Mouse (Mus musculus) intestine, postnatal 0 days (tissue): Measurements from ENCODE around the gene Ltc4s. TPM values are rescaled to one million over a fixed set of nuclear protein-coding genes. Genes with fewer than 3 reads are reported as not detected.

Source experiments
- ATAC-seq: fragments of 200-750 bp; cut with Nextera tagmentation; 2 replicates; pipeline ENCODE4 v1.8.0; 2017; ENCODE audit warnings: mild to moderate bottlenecking, moderate TSS enrichment, moderate library complexity
- H3K27ac ChIP-seq: fragments of 300-500 bp; sonication (generic); 2 replicates; pipeline ENCODE4 v1.5.1; 2014; ENCODE audit warnings: mild to moderate bottlenecking, low read depth, low read length, moderate library complexity
- H3K27me3 ChIP-seq: fragments of 300-500 bp; sonication (generic); replicated peaks from 2 replicates; pipeline ENCODE4 v1.6.1; 2014; ENCODE audit warnings: low read length, mixed read lengths; ENCODE audit not compliant: control insufficient read depth, insufficient read depth
- H3K36me3 ChIP-seq: fragments of 300-500 bp; sonication (generic); 2 replicates; pipeline ENCODE4 v1.6.1; 2014; ENCODE audit warnings: mild to moderate bottlenecking, moderate library complexity; ENCODE audit not compliant: control insufficient read depth, insufficient read depth
- H3K4me1 ChIP-seq: fragments of 300-500 bp; sonication (generic); replicated peaks from 2 replicates; pipeline ENCODE4 v1.6.1; 2014; ENCODE audit warnings: antibody characterized with exemption, low read length, mixed read lengths; ENCODE audit not compliant: control insufficient read depth, insufficient read depth
- H3K4me2 ChIP-seq: fragments of 300-500 bp; sonication (generic); replicated peaks from 2 replicates; pipeline ENCODE4 v1.6.1; 2014; ENCODE audit warnings: low read depth, mild to moderate bottlenecking, moderate library complexity
- H3K4me3 ChIP-seq: fragments of 300-500 bp; sonication (generic); 2 replicates; pipeline ENCODE4 v1.5.1; 2014; ENCODE audit warnings: low read depth, low read length
- H3K9ac ChIP-seq: fragments of 300-500 bp; sonication (generic); 2 replicates; pipeline ENCODE4 v1.6.1; 2014; ENCODE audit warnings: mild to moderate bottlenecking, low read depth, low read length
- H3K9me3 ChIP-seq: fragments of 300-500 bp; sonication (generic); 2 replicates; pipeline ENCODE4 v1.6.1; 2016; ENCODE audit warnings: mixed run types; ENCODE audit not compliant: control insufficient read depth
- CTCF ChIP-seq: sonication (generic); IDR thresholded peaks from 2 replicates; pipeline ENCODE4 v1.5.1; 2016; ENCODE audit warnings: low read depth, mild to moderate bottlenecking, control low read depth, antibody characterized with exemption, moderate library complexity
- WGBS: fragments of 180-500 bp; shearing (Covaris S2); extraction: QIAGEN DNeasy Blood & Tissue Kit; methylation state at CpG from one replicate; pipeline ENCODE4 v1.1.7; 2014; 5-methylcytosine and 5-hydroxymethylcytosine counted together
- polyA plus RNA-seq: library from polyadenylated mRNA; unstranded; fragments of >200 nt; fragmentation: Nextera tagmentation; extraction: Ambion mirVana; gene quantifications from 2 replicates; pipeline ENCODE4 v1.2.1, GENCODE M21; 2015

The Ltc4s gene
- polyA plus RNA-seq, 1 experiment from 2014 or later, result 39.5 TPM

DNA sequence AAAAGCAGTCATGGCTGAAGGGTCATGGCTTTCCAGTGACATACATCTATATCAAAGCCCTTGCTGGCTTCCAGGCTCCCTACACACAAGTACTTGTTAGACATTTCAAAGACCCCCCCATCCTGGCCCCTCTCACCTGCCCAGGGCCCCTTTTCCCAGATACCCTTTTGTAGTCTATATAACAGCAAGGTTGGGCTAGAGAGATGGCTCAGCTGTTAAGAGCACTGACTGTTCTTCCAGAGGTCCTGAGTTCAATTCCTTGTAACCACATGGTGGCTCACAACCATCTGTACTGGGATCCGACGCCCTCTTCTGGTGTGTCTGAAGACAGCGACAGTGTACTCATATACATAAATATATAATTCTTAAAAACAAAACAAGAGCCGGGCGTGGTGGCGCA is 23.8 kb downstream of the Ltc4s start:
- H3K4me2 ChIP-seq, result no peak overlapping the region
- no peak for ATAC-seq
- H3K4me1 ChIP-seq, result peaks cover 10% of the 10 kb centered on the region; the same call in 1 of the 2 replicates
- no peak overlapping the region for H3K4me3 ChIP-seq
- TF ChIP-seq CTCF, result peak; percentile 20; the same call in 1 of the 2 replicates
- H3K27me3 ChIP-seq, result no peaks in the 10 kb centered on the region
- no peak overlapping the region for H3K27ac ChIP-seq
- H3K36me3 ChIP-seq, result no peaks in the 10 kb centered on the region
- no peaks in the 10 kb centered on the region for H3K9me3 ChIP-seq
- WGBS, result 89% methylated on average over 6 of the region's 6 CpGs
- H3K9ac ChIP-seq, result no peak overlapping the region

DNA sequence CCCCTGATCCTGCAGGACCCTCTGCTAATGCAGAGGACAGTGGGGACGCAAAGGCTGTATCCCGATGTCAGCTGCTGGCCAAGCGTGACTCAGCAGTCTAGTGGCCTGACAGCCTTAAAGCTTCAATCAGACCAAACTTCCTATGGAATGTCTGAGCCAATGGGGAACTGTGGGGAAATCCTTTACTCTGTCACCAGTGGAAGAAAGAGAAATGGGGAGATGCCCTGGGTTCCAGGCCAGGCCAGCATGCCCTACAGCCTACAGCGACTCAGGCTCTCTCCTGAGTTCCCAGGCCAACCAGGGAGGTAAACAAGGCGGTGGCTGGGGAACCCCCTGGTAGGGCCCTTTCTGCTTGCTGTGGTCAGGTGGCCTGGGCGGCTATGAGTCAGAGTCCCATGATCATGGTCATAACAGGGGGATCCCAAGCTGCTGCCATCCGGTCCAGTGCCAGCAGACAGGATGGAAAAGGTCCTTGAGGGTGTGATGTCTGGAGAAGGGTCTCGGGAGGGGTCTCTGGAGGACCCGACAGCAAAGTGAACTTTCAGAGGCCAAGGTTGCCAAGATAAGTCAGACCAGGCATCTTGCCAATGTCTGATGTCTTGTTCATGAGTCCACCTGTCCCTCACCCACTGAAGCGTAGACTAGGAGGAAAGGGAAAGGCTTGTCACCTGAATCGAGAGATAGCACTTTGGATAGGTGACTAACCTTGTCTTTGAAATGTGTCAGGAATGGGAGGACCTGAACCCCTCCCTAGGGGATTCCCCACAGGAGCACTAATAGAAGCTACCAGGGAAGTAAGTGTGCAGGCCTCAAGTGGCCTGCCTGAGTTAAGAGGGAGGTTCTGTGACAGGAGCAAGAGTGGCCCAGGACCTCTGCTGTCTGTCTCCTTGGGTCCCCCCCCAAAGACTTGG is 25.3 kb downstream of the Ltc4s start:
- 27% methylated on average over 11 of the region's 11 CpGs for WGBS
- H3K4me3 ChIP-seq, result no peak overlapping the region
- peak; percentile 76 for ATAC-seq
- H3K9me3 ChIP-seq, result no peaks in the 10 kb centered on the region
- TF ChIP-seq CTCF, result no peak
- H3K36me3 ChIP-seq, result peaks cover under 1% of the 10 kb centered on the region
- peaks cover 10% of the 10 kb centered on the region; the same call in 1 of the 2 replicates for H3K4me1 ChIP-seq
- no peak overlapping the region for H3K9ac ChIP-seq
- H3K27ac ChIP-seq, result peak overlapping the region; percentile 86
- H3K27me3 ChIP-seq, result no peaks in the 10 kb centered on the region
- H3K4me2 ChIP-seq, result peak overlapping the region; percentile 24; the same call in 1 of the 2 replicates

DNA sequence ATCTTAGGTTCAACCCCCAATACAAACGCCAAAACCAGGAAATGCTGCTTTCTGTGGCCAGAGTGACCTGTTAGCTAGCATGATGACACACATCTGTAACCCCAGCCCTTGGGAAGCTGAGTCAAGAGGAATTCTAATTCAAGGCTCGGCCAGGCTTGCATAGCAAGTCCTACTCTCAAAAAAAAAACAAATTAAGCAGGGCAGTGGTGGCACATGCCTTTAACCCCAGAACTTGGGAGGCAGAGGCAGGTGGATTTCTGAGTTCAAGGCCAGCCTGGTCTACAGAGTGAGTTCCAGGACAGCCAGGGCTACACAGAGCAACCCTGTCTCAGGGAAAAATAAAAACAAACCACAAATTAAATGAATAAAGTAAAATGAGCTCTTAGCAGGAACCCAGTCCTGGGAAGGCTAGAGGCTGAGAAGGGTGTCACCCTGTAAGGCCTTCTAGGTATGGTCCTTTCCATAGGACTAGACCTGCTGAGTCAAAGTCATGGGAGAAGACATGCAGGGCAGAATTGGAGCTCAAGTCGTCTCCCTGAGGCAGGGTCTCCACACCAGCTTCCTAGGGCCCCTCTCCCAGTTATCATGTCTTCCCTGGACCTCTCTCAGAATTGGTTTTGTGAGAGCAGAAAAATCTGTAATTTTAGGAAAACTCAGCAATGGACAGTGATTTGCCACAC is 26.2 kb downstream of the Ltc4s start:
- H3K36me3 ChIP-seq, result peaks cover 10% of the 10 kb centered on the region
- H3K4me2 ChIP-seq, result no peak overlapping the region
- no peak for TF ChIP-seq CTCF
- no peaks in the 10 kb centered on the region for H3K9me3 ChIP-seq
- ATAC-seq, result no peak
- H3K27ac ChIP-seq, result peak overlapping the region; percentile 86
- H3K4me3 ChIP-seq, result no peak overlapping the region
- no peak overlapping the region for H3K9ac ChIP-seq
- no peaks in the 10 kb centered on the region for H3K27me3 ChIP-seq
- 61% methylated on average over 3 of the region's 3 CpGs for WGBS
- peaks cover 3% of the 10 kb centered on the region; the same call in 1 of the 2 replicates for H3K4me1 ChIP-seq

DNA sequence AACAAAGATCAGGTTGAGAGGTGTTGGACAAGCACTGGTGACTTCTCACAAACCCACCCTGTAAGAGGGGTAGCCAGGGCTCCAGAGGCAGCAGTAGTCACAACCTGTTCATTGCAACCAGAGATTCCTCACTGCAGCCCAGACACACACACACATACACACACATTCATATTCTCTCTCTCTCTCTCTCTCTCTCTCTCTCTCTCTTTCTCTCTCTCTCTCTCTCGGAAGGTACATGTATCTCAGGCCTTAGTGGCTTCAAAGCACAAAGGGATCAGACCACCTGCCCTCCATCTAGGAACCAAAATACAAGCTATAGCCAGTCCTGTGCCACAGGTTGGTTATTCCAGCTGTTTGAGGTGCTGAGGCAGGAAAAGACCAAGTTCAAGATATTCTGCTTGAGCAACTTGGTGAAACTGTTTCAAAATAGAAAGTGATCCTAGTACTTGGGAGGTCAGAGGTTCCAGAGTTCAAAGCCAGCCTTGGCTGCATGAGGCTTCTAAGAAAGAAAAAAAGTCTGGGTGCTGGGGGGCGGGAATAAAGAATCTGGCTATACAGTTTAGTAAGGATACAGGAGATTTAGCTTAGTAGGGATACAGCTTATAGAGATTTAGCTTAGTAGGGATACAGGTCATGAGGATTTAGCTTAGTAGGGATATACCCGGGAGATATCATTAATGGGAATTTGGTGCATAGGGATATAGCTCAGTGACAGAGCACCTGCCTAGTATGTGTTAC is 26.9 kb downstream of the Ltc4s start:
- peak overlapping the region; percentile 97 for H3K4me3 ChIP-seq
- TF ChIP-seq CTCF, result no peak
- H3K27ac ChIP-seq, result peak overlapping the region; percentile 100
- H3K36me3 ChIP-seq, result peaks cover 17% of the 10 kb centered on the region
- peak overlapping the region; percentile 67 for H3K4me2 ChIP-seq
- H3K27me3 ChIP-seq, result no peaks in the 10 kb centered on the region
- no peak for ATAC-seq
- peak overlapping the region; percentile 98; the same call in 1 of the 2 replicates for H3K9ac ChIP-seq
- peaks cover 3% of the 10 kb centered on the region; the same call in 1 of the 2 replicates for H3K4me1 ChIP-seq
- H3K9me3 ChIP-seq, result no peaks in the 10 kb centered on the region
- WGBS, result 95% methylated on average over 3 of the region's 3 CpGs

DNA sequence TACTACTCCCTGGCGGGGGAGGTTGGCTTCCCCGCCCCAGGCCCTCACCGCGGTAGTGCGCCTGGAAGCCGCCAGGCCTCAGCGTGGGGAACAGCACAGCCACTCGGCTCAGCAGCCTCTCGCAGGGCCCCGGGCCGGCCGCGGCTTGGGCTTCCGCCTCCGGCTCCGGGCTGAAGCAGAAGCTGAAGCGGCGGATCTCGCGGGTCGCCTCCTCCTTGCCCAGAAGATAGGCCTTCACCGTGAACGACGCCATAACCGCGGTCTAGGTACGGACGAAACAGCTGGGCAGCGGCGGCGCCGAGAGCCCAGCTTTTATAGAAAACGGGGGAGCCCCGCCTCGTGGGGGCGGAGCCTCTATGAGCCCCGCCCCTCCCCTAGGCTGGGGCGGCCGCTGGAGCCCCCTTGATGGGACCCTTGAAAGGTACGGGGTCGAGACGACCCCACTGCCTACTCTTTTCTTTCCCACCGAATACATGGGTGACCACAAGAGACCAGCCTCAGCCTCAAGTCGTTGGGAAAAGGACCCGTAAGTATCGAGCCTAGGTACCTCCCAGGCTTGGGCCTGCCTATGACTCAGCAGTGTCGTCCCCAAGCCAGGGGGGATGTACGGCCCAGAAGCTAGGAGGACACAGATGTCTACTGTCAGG is 27.8 kb downstream of the Ltc4s start, which contains the start of the genes Sqstm1 and Mgat4b:
Sqstm1 (minus strand) TSS at position 323 of the 647 bp plus-strand sequence.
Mgat4b (plus strand) TSS at position 386 of the 647 bp plus-strand sequence.
- Histone ChIP-seq H3K4me1 (peaks cover 3% of the 10 kb centered on the region; the same call in 1 of the 2 replicates), H3K27ac (peak within 1 kb of the TSS; percentile 100), H3K27me3 (no peaks in the 10 kb centered on the region), H3K4me3 (peak within 1 kb of the TSS; percentile 97), H3K9ac (peak within 1 kb of the TSS; percentile 98), H3K4me2 (peak within 1 kb of the TSS; percentile 67), H3K36me3 (peaks cover 26% of the 10 kb centered on the region), H3K9me3 (no peaks in the 10 kb centered on the region)
- WGBS, result 0% methylated on average over 48 of the region's 48 CpGs
- no peak; the same call in 1 of the 2 replicates for TF ChIP-seq CTCF
- ATAC-seq, result peak; percentile 59
